Mouse (Mus musculus): ENCODE results near the gene Slc1a4. TPM values are rescaled to one million over a fixed set of nuclear protein-coding genes. Genes with fewer than 3 reads are reported as not detected.

The Slc1a4 gene
- polyA plus RNA-seq, 1 experiment from 2014 or later, result 17.2 TPM

DNA sequence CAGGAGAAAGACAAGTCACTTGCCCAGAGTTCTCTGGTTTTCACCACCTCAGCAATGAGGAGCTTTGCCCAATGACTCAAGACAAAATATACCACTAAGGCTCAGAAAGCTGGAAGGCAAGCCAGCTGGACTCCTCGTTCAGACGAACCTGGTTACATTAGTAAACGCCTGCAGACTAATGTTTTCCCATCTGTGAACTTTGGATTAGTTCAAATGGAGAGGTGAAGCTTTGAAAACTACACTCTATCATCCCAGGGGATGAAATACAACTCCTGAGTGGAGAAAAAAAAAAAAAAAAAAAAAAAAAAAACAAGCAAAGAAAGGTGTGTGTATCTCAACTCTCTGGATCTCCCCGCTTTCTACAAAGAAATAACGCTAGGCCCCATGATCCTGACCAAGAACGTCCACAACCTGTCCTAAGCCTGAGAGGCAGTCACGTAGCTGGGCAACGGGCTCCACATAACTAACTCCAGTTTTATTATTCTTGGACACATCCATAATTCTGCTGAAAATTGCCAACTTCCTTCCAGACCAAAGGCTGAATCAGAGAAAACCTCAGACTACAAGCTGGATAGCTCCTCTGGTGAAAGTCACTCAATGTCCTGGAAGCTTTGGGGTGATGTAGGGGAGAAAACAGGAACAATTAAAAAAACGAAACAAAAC is 1.4 kb downstream of the Slc1a4 start:
- ATAC-seq (replicated peaks; ENCODE audit: low FRiP score, low TSS enrichment, low read depth), result no peak
- H3K27ac ChIP-seq (ENCODE audit: low read depth), result no peak overlapping the region

DNA sequence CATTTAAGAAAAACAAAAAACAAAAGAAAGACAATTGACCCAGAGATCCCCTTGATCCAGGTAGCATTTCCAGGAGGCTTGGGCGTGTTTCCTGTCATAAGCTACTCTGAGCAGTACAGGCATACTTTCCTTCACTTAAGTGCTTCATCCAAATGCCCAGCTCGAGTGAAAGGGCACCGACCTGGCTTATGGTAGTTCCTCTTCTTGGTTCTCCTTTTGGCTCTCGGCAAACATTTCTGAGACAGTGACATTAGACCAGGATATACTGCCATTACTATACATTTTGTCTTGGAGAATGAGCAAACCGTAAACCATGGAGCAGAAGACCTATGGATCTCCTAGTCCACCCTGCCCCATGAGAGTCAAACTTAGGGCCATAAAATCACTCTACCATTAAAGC is 2.8 kb downstream of the Slc1a4 start:
- Histone ChIP-seq H3K9me3 (ENCODE audit: control insufficient read depth, low read length) (no peaks in the 10 kb centered on the region), H3K36me3 (ENCODE audit: control insufficient read depth, insufficient read depth, low read length) (no peaks in the 10 kb centered on the region), H3K4me1 (replicated peaks; ENCODE audit: control insufficient read depth, insufficient read depth, low read length) (peaks cover 16% of the 10 kb centered on the region), H3K4me2 (ENCODE audit: low read length) (no peak overlapping the region), H3K27me3 (replicated peaks; ENCODE audit: control insufficient read depth, insufficient read depth, low read length) (no peaks in the 10 kb centered on the region), H3K27ac (ENCODE audit: low read depth) (no peak overlapping the region), H3K4me3 (ENCODE audit: low read depth, low read length) (no peak overlapping the region), H3K9ac (ENCODE audit: low read length) (no peak overlapping the region)
- DNase-seq (ENCODE audit: low spot score) (no peak), ATAC-seq (replicated peaks; ENCODE audit: low FRiP score, low TSS enrichment, low read depth) (no peak)
- WGBS, result 84% methylated on average over 5 of the region's 5 CpGs

More for the DNA sequence above, 1.4 kb downstream of the Slc1a4 start:
- H3K27me3 ChIP-seq (replicated peaks; ENCODE audit: control insufficient read depth, insufficient read depth, low read length), result no peaks in the 10 kb centered on the region
- peak overlapping the region; percentile 97 for H3K4me2 ChIP-seq (ENCODE audit: low read length)
- H3K9me3 ChIP-seq (ENCODE audit: control insufficient read depth, low read length), result no peaks in the 10 kb centered on the region
- 47% methylated on average over 9 of the region's 9 CpGs for WGBS
- peak overlapping the region; percentile 58 for H3K4me3 ChIP-seq (ENCODE audit: low read depth, low read length)
- no peak for DNase-seq (ENCODE audit: low spot score)
- peak overlapping the region; percentile 59 for H3K9ac ChIP-seq (ENCODE audit: low read length)
- H3K36me3 ChIP-seq (ENCODE audit: control insufficient read depth, insufficient read depth, low read length), result no peaks in the 10 kb centered on the region
- peaks cover 16% of the 10 kb centered on the region for H3K4me1 ChIP-seq (replicated peaks; ENCODE audit: control insufficient read depth, insufficient read depth, low read length)

GRCm38 (mm10) chr11:20328771-20329170 is 3.7 kb downstream of the Slc1a4 start:
- Histone ChIP-seq H3K9ac (ENCODE audit: low read length) (no peak overlapping the region), H3K27me3 (replicated peaks; ENCODE audit: control insufficient read depth, insufficient read depth, low read length) (no peaks in the 10 kb centered on the region), H3K36me3 (ENCODE audit: control insufficient read depth, insufficient read depth, low read length) (no peaks in the 10 kb centered on the region), H3K4me2 (ENCODE audit: low read length) (no peak overlapping the region), H3K27ac (ENCODE audit: low read depth) (no peak overlapping the region), H3K4me3 (ENCODE audit: low read depth, low read length) (no peak overlapping the region), H3K4me1 (replicated peaks; ENCODE audit: control insufficient read depth, insufficient read depth, low read length) (peaks cover 14% of the 10 kb centered on the region), H3K9me3 (ENCODE audit: control insufficient read depth, low read length) (no peaks in the 10 kb centered on the region)
- 83% methylated on average over 6 of the region's 6 CpGs for WGBS
- ATAC-seq (replicated peaks; ENCODE audit: low FRiP score, low TSS enrichment, low read depth) (no peak), DNase-seq (ENCODE audit: low spot score) (no peak)

GRCm38 (mm10) chr11:20326328-20326995 is 6.1 kb downstream of the Slc1a4 start:
- H3K9me3 ChIP-seq (ENCODE audit: control insufficient read depth, low read length), result no peaks in the 10 kb centered on the region
- no peaks in the 10 kb centered on the region for H3K27me3 ChIP-seq (replicated peaks; ENCODE audit: control insufficient read depth, insufficient read depth, low read length)
- H3K9ac ChIP-seq (ENCODE audit: low read length), result no peak overlapping the region
- ATAC-seq (replicated peaks; ENCODE audit: low FRiP score, low TSS enrichment, low read depth) (no peak), DNase-seq (ENCODE audit: low spot score) (no peak)
- H3K4me1 ChIP-seq (replicated peaks; ENCODE audit: control insufficient read depth, insufficient read depth, low read length), result peaks cover 4% of the 10 kb centered on the region
- 73% methylated on average over 11 of the region's 11 CpGs for WGBS
- H3K4me2 ChIP-seq (ENCODE audit: low read length), result no peak overlapping the region
- no peaks in the 10 kb centered on the region for H3K36me3 ChIP-seq (ENCODE audit: control insufficient read depth, insufficient read depth, low read length)
- no peak overlapping the region for H3K4me3 ChIP-seq (ENCODE audit: low read depth, low read length)
- no peak overlapping the region for H3K27ac ChIP-seq (ENCODE audit: low read depth)

- H3K36me3 ChIP-seq (ENCODE audit: control insufficient read depth, insufficient read depth, low read length), result no peaks in the 10 kb centered on the region
- H3K9me3 ChIP-seq (ENCODE audit: control insufficient read depth, low read length), result no peaks in the 10 kb centered on the region
- no peak overlapping the region for H3K4me3 ChIP-seq (ENCODE audit: low read depth, low read length)
- ATAC-seq (replicated peaks; ENCODE audit: low FRiP score, low TSS enrichment, low read depth), result no peak
- no peak overlapping the region for H3K27ac ChIP-seq (ENCODE audit: low read depth)
- H3K4me1 ChIP-seq (replicated peaks; ENCODE audit: control insufficient read depth, insufficient read depth, low read length), result no peaks in the 10 kb centered on the region; the same call in 1 of the 2 replicates
- DNase-seq (ENCODE audit: low spot score), result no peak
- H3K4me2 ChIP-seq (ENCODE audit: low read length), result no peak overlapping the region
- no peak overlapping the region for H3K9ac ChIP-seq (ENCODE audit: low read length)
- WGBS, result 84% methylated on average over 8 of the region's 9 CpGs
- no peaks in the 10 kb centered on the region for H3K27me3 ChIP-seq (replicated peaks; ENCODE audit: control insufficient read depth, insufficient read depth, low read length)
Measured at GRCm38 (mm10) chr11:20325073-20325694, 7.3 kb downstream of the Slc1a4 start.

DNA sequence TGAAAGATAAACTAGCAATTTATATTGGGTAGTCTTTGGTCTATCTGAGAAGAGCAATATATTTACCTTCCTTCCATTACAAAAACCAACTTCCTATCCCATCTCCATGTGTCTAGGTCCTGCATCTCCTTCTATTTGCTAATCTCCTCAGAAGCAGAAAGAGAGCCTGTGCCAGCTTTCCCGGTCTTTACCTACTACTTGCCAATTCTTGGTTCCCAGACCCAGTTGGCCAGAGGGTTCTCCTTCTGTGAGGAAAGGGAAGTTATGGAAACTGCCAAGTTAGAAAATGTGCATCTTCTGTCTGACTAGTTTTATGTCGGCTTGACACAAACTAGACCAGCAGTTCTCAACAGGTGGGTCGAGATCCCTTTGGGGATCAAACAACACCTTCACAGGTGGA is 8.5 kb downstream of the Slc1a4 start:
- no peaks in the 10 kb centered on the region for H3K9me3 ChIP-seq (ENCODE audit: control insufficient read depth, low read length)
- no peak overlapping the region for H3K4me3 ChIP-seq (ENCODE audit: low read depth, low read length)
- no peaks in the 10 kb centered on the region; the same call in 1 of the 2 replicates for H3K4me1 ChIP-seq (replicated peaks; ENCODE audit: control insufficient read depth, insufficient read depth, low read length)
- no peaks in the 10 kb centered on the region for H3K36me3 ChIP-seq (ENCODE audit: control insufficient read depth, insufficient read depth, low read length)
- no peak overlapping the region for H3K4me2 ChIP-seq (ENCODE audit: low read length)
- DNase-seq (ENCODE audit: low spot score) (no peak), ATAC-seq (replicated peaks; ENCODE audit: low FRiP score, low TSS enrichment, low read depth) (no peak)
- WGBS, result 91% methylated on average over 3 of the region's 3 CpGs
- H3K27me3 ChIP-seq (replicated peaks; ENCODE audit: control insufficient read depth, insufficient read depth, low read length), result no peaks in the 10 kb centered on the region
- H3K9ac ChIP-seq (ENCODE audit: low read length), result no peak overlapping the region
- no peak overlapping the region for H3K27ac ChIP-seq (ENCODE audit: low read depth)

DNA sequence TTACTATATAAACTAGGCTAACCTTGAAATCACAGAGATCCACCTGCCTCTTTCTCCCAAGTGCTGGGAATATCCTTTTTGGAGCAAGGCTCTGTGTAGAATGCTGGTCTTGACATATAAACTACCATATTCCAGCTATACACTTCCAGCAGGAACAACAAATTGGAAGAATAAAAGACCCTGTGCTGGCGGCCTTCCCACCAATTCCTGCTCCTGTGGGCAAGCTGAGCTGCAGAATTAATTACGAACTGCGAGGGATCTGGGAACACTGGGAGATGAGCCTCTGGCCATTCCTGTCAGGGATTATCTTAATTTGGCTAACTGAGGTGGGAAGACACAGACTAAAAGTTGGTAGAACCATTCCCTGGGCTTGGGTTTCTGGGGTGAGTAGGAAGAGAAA is 10.1 kb downstream of the Slc1a4 start:
- no peaks in the 10 kb centered on the region for H3K36me3 ChIP-seq (ENCODE audit: control insufficient read depth, insufficient read depth, low read length)
- WGBS, result 85% methylated on average over 3 of the region's 3 CpGs
- H3K4me2 ChIP-seq (ENCODE audit: low read length), result no peak overlapping the region
- no peaks in the 10 kb centered on the region; the same call in 1 of the 2 replicates for H3K4me1 ChIP-seq (replicated peaks; ENCODE audit: control insufficient read depth, insufficient read depth, low read length)
- DNase-seq (ENCODE audit: low spot score) (no peak), ATAC-seq (replicated peaks; ENCODE audit: low FRiP score, low TSS enrichment, low read depth) (no peak)
- H3K9ac ChIP-seq (ENCODE audit: low read length), result no peak overlapping the region
- no peak overlapping the region for H3K4me3 ChIP-seq (ENCODE audit: low read depth, low read length)
- no peaks in the 10 kb centered on the region for H3K27me3 ChIP-seq (replicated peaks; ENCODE audit: control insufficient read depth, insufficient read depth, low read length)
- no peak overlapping the region for H3K27ac ChIP-seq (ENCODE audit: low read depth)
- H3K9me3 ChIP-seq (ENCODE audit: control insufficient read depth, low read length), result no peaks in the 10 kb centered on the region

- Histone ChIP-seq H3K4me2 (ENCODE audit: low read length) (no peak overlapping the region), H3K4me1 (replicated peaks; ENCODE audit: control insufficient read depth, insufficient read depth, low read length) (no peaks in the 10 kb centered on the region), H3K9me3 (ENCODE audit: control insufficient read depth, low read length) (no peaks in the 10 kb centered on the region), H3K36me3 (ENCODE audit: control insufficient read depth, insufficient read depth, low read length) (peaks cover 4% of the 10 kb centered on the region; the same call in 1 of the 2 replicates), H3K27me3 (replicated peaks; ENCODE audit: control insufficient read depth, insufficient read depth, low read length) (no peaks in the 10 kb centered on the region), H3K4me3 (ENCODE audit: low read depth, low read length) (no peak overlapping the region), H3K9ac (ENCODE audit: low read length) (no peak overlapping the region), H3K27ac (ENCODE audit: low read depth) (no peak overlapping the region)
- WGBS, result 70% methylated on average over 3 of the region's 3 CpGs
- ATAC-seq (replicated peaks; ENCODE audit: low FRiP score, low TSS enrichment, low read depth) (no peak), DNase-seq (ENCODE audit: low spot score) (no peak)
Measured at GRCm38 (mm10) chr11:20320661-20321060, 11.9 kb downstream of the Slc1a4 start.

Measured in intestine, embryonic 14.5 days (tissue).